10 mouse cellular contexts compared by ENCODE assay signal in genomic region chr2:122116888-122117287, GRCm38 (mm10). TPM values are rescaled to one million over a fixed set of nuclear protein-coding genes. Genes with fewer than 3 reads are reported as not detected.
DNase-seq lines count a peak whose midpoint lies in the region; ATAC-seq and TF ChIP-seq lines count a peak whose summit lies in the region.
"Had no signal": no experiment of that assay in that cellular context is flagged by ENCODE, and none has a peak within 500 bp of the region (broad histone marks: within the 10 kb centered on the region; RNA-seq: fewer than 3 reads in every experiment).

No protein-coding gene starts in this region.

- peak overlapping the region; percentile 72 for H3K4me2 ChIP-seq in lung, embryonic 14.5 days
- peak overlapping the region; percentile 74; the same call in 1 of the 2 replicates for H3K4me2 ChIP-seq in forebrain, embryonic 13.5 days
- peak overlapping the region; percentile 68; the same call in 1 of the 2 replicates for H3K4me2 ChIP-seq in limb, embryonic 14.5 days (replicated peaks; ENCODE audit: low read depth, low read length, severe bottlenecking)

- no peaks in the 10 kb centered on the region for H3K27me3 ChIP-seq in lung, embryonic 14.5 days (ENCODE audit: insufficient read depth, low read length)
- no peaks in the 10 kb centered on the region for H3K27me3 ChIP-seq in forebrain, embryonic 13.5 days
- H3K27me3 ChIP-seq in limb, embryonic 14.5 days (ENCODE audit: control insufficient read depth, insufficient read depth, low read length) = no peaks in the 10 kb centered on the region
- no peaks in the 10 kb centered on the region for H3K27me3 ChIP-seq in splenic B cell, adult 2 months (ENCODE audit: control insufficient read depth, insufficient read depth, low read length, poor library complexity, severe bottlenecking)

- no peak overlapping the region for H3K27ac ChIP-seq in lung, embryonic 14.5 days (ENCODE audit: low read depth)
- no peak overlapping the region for H3K27ac ChIP-seq in forebrain, embryonic 13.5 days
- no peak overlapping the region for H3K27ac ChIP-seq in limb, embryonic 14.5 days (replicated peaks; ENCODE audit: low read depth, low read length)

- no peaks in the 10 kb centered on the region for H3K9me3 ChIP-seq in lung, embryonic 14.5 days (ENCODE audit: low read depth, low read length)
- H3K9me3 ChIP-seq in forebrain, embryonic 13.5 days (replicated peaks) = no peaks in the 10 kb centered on the region
- no peaks in the 10 kb centered on the region for H3K9me3 ChIP-seq in limb, embryonic 14.5 days (ENCODE audit: control insufficient read depth, low read length)

- no peak for TF ChIP-seq POLR2A in limb, embryonic 14.5 days (IDR thresholded peaks at IDR 0.05; ENCODE audit: borderline replicate concordance, extremely low read depth, insufficient read depth, insufficient read length)

- H3K36me3 ChIP-seq in lung, embryonic 14.5 days (ENCODE audit: insufficient read depth) = peaks cover 14% of the 10 kb centered on the region
- H3K36me3 ChIP-seq in forebrain, embryonic 13.5 days (ENCODE audit: poor library complexity, severe bottlenecking) = peaks cover 14% of the 10 kb centered on the region
- peaks cover 9% of the 10 kb centered on the region for H3K36me3 ChIP-seq in limb, embryonic 14.5 days (ENCODE audit: control insufficient read depth, insufficient read depth, low read length)
- no peaks in the 10 kb centered on the region for H3K36me3 ChIP-seq in splenic B cell, adult 2 months (ENCODE audit: control insufficient read depth, insufficient read depth, low read length, poor library complexity, severe bottlenecking)

- H3K4me3 ChIP-seq in lung, embryonic 14.5 days (ENCODE audit: low read depth, low read length) = peak overlapping the region; percentile 85
- H3K4me3 ChIP-seq in forebrain, embryonic 13.5 days = peak overlapping the region; percentile 84; the same call in 1 of the 2 replicates
- H3K4me3 ChIP-seq in limb, embryonic 14.5 days (replicated peaks; ENCODE audit: low read length) = peak overlapping the region; percentile 69; the same call in 1 of the 2 replicates

- WGBS in lung, embryonic 14.5 days = 82% methylated on average over 2 of the region's 2 CpGs
- 88% methylated on average over 2 of the region's 2 CpGs for WGBS in forebrain, embryonic 13.5 days
- WGBS in limb, embryonic 14.5 days = 90% methylated on average over 2 of the region's 2 CpGs

- ATAC-seq in lung, embryonic 14.5 days (ENCODE audit: insufficient read depth) = no peak
- ATAC-seq in forebrain, embryonic 13.5 days = no peak
- no peak for ATAC-seq in limb, embryonic 14.5 days (ENCODE audit: low FRiP score, low read depth)

- 0 out of 2 replicates have a peak, but pooled peaks cover 3% of the 10 kb centered on the region for H3K4me1 ChIP-seq in lung, embryonic 14.5 days (ENCODE audit: insufficient read depth)
- H3K4me1 ChIP-seq in forebrain, embryonic 13.5 days = peaks cover 16% of the 10 kb centered on the region
- H3K4me1 ChIP-seq in limb, embryonic 14.5 days (ENCODE audit: control insufficient read depth, insufficient read depth, low read length) = peaks cover 6% of the 10 kb centered on the region; the same call in 1 of the 2 replicates

- H3K9ac ChIP-seq in lung, embryonic 14.5 days = no peak overlapping the region
- H3K9ac ChIP-seq in forebrain, embryonic 13.5 days = no peak overlapping the region
- no peak overlapping the region for H3K9ac ChIP-seq in limb, embryonic 14.5 days (ENCODE audit: low read depth, low read length, severe bottlenecking)

- TF ChIP-seq CTCF in lung, embryonic 14.5 days (IDR thresholded peaks at IDR 0.05; ENCODE audit: low read depth) = no peak

- DNase-seq in lung, embryonic 14.5 days = no peak
- no peak for DNase-seq in lung, postnatal 36 days
- no peak for DNase-seq in limb, embryonic 14.5 days (ENCODE audit: low spot score)
- DNase-seq in splenic B cell, adult 2 months (ENCODE audit: low read depth, low spot score) = peak; percentile 23
- DNase-seq in embryo, embryonic 11 days = no peak
- DNase-seq in urinary bladder, postnatal 36 days (ENCODE audit: low spot score in 2 of 2) = no peak
- DNase-seq: gastrocnemius, postnatal 36 days; kidney, postnatal 25 days had no signal

RNA-seq across cellular contexts. Expression of gene Spg11, which starts 1.3 kb away (rescaled TPM):
- polyA plus RNA-seq in lung, embryonic 14.5 days (2014; fragmentation: Nextera tagmentation; extraction: Ambion mirVana) = 11.5 and 14.3 TPM in 2 replicates
- polyA plus RNA-seq in forebrain, embryonic 13.5 days (2015; fragmentation: Nextera tagmentation; extraction: Ambion mirVana) = 8.5 and 10.5 TPM in 2 replicates
- 11.4 and 13.6 TPM in 2 replicates for polyA plus RNA-seq in limb, embryonic 14.5 days (2012; rRNA removed)
- polyA plus RNA-seq in limb, embryonic 14.5 days (2014; fragmentation: Nextera tagmentation; extraction: Ambion mirVana) = 8.7 and 10.5 TPM in 2 replicates

RNA-seq across cellular contexts. Expression of gene B2m, which starts 30.6 kb away (rescaled TPM):
- polyA plus RNA-seq in lung, embryonic 14.5 days (2014; fragmentation: Nextera tagmentation; extraction: Ambion mirVana) = 308 and 336 TPM in 2 replicates
- polyA plus RNA-seq in forebrain, embryonic 13.5 days (2015; fragmentation: Nextera tagmentation; extraction: Ambion mirVana) = 65.6 and 70.8 TPM in 2 replicates
- polyA plus RNA-seq in limb, embryonic 14.5 days (2012; rRNA removed) = 125 and 145 TPM in 2 replicates
- 298 and 308 TPM in 2 replicates for polyA plus RNA-seq in limb, embryonic 14.5 days (2014; fragmentation: Nextera tagmentation; extraction: Ambion mirVana)

RNA-seq across cellular contexts. Expression of gene Trim69, which starts 43.6 kb away (rescaled TPM):
- not detected in 2 replicates for polyA plus RNA-seq in lung, embryonic 14.5 days (2014; fragmentation: Nextera tagmentation; extraction: Ambion mirVana)
- not detected in 2 replicates for polyA plus RNA-seq in forebrain, embryonic 13.5 days (2015; fragmentation: Nextera tagmentation; extraction: Ambion mirVana)
- 0.08 and 0.17 TPM in 2 replicates for polyA plus RNA-seq in limb, embryonic 14.5 days (2012; rRNA removed)
- polyA plus RNA-seq in limb, embryonic 14.5 days (2014; fragmentation: Nextera tagmentation; extraction: Ambion mirVana) = not detected in 2 replicates
- polyA plus RNA-seq: cerebellum, adult 2 months had no signal
